Mouse (Mus musculus): ENCODE data around the gene Hspb11. TPM values are rescaled to one million over a fixed set of nuclear protein-coding genes. Genes with fewer than 3 reads are reported as not detected.

The Hspb11 gene
- polyA plus RNA-seq, 1 experiment from 2014 or later: 43.6 TPM

DNA sequence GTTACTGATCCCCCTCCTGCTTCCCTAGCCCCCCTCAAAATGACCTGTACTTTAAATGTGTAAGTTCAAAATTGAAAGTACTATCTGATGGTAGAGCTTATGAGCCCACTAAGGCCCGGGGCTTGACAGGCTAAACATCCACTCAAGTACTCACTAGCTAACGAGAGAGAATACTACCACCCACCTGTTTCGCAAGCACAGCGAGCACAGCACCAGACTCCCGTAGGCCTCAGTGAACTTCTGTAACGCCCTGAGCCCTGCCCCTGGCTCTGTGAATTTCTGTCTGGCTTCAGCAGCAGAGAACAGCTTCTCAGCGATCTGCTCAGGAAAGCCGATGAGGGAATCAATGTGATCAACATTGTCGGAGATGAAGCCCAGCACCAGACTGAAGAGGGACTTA, 6.3 kb upstream of the Hspb11 start:
- WGBS: 67% methylated on average over 9 of the region's 9 CpGs
- Histone ChIP-seq H3K9ac (ENCODE audit: low read length) (no peak overlapping the region), H3K4me1 (replicated peaks; ENCODE audit: control insufficient read depth, insufficient read depth, low read length) (peaks cover 38% of the 10 kb centered on the region), H3K27ac (ENCODE audit: low read length) (no peak overlapping the region), H3K9me3 (ENCODE audit: control insufficient read depth, low read length) (no peaks in the 10 kb centered on the region), H3K36me3 (ENCODE audit: control insufficient read depth, insufficient read depth, low read length) (peaks cover 6% of the 10 kb centered on the region), H3K4me3 (ENCODE audit: low read length) (no peak overlapping the region), H3K4me2 (ENCODE audit: low read depth, low read length) (no peak overlapping the region), H3K27me3 (ENCODE audit: control insufficient read depth, insufficient read depth, low read depth, low read length) (no peaks in the 10 kb centered on the region)
- ATAC-seq (ENCODE audit: low read depth): no peak

DNA sequence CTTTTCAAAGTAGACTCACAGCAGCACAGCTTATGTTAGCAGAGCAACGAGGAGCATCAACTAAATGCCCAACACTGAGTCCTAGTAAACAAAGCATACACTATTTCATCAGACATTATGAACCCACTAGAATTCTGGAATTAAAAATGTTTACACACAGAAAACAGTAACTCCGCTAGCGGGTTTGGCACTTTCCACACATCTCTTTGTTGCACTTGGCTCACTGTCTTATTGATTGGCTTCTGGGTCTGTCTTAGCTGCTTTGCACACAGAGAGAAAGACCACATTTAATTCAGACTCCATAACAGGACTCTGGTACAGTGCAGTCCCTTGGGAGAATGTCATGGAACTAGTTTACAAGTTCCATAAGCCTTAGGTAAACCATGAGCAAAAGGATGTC, 5.3 kb upstream of the Hspb11 start:
- WGBS: 73% methylated on average over 3 of the region's 3 CpGs
- no peak overlapping the region for H3K27ac ChIP-seq (ENCODE audit: low read length)
- no peak for ATAC-seq (ENCODE audit: low read depth)
- H3K4me1 ChIP-seq (replicated peaks; ENCODE audit: control insufficient read depth, insufficient read depth, low read length): peaks cover 42% of the 10 kb centered on the region
- peaks cover 1% of the 10 kb centered on the region; the same call in 1 of the 2 replicates for H3K36me3 ChIP-seq (ENCODE audit: control insufficient read depth, insufficient read depth, low read length)
- H3K4me3 ChIP-seq (ENCODE audit: low read length): no peak overlapping the region
- no peaks in the 10 kb centered on the region for H3K27me3 ChIP-seq (ENCODE audit: control insufficient read depth, insufficient read depth, low read depth, low read length)
- H3K9ac ChIP-seq (ENCODE audit: low read length): no peak overlapping the region
- no peaks in the 10 kb centered on the region for H3K9me3 ChIP-seq (ENCODE audit: control insufficient read depth, low read length)
- no peak overlapping the region for H3K4me2 ChIP-seq (ENCODE audit: low read depth, low read length)

- H3K9me3 ChIP-seq (ENCODE audit: control insufficient read depth, low read length): no peaks in the 10 kb centered on the region
- H3K4me2 ChIP-seq (ENCODE audit: low read depth, low read length): no peak overlapping the region
- H3K27me3 ChIP-seq (ENCODE audit: control insufficient read depth, insufficient read depth, low read depth, low read length): no peaks in the 10 kb centered on the region
- H3K27ac ChIP-seq (ENCODE audit: low read length): peak overlapping the region; percentile 6; the same call in 1 of the 2 replicates
- no peak for ATAC-seq (ENCODE audit: low read depth)
- 40% methylated on average over 2 of the region's 2 CpGs for WGBS
- peaks cover 45% of the 10 kb centered on the region for H3K4me1 ChIP-seq (replicated peaks; ENCODE audit: control insufficient read depth, insufficient read depth, low read length)
- no peak overlapping the region for H3K9ac ChIP-seq (ENCODE audit: low read length)
- no peaks in the 10 kb centered on the region for H3K36me3 ChIP-seq (ENCODE audit: control insufficient read depth, insufficient read depth, low read length)
- H3K4me3 ChIP-seq (ENCODE audit: low read length): no peak overlapping the region
Measured at GRCm38 (mm10) chr4:107249471-107249870, 3.9 kb upstream of the Hspb11 start.

- no peak for ATAC-seq (ENCODE audit: low read depth)
- 18% methylated on average over 4 of the region's 4 CpGs for WGBS
Measured at GRCm38 (mm10) chr4:107250494-107250893, 2.9 kb upstream of the Hspb11 start.

DNA sequence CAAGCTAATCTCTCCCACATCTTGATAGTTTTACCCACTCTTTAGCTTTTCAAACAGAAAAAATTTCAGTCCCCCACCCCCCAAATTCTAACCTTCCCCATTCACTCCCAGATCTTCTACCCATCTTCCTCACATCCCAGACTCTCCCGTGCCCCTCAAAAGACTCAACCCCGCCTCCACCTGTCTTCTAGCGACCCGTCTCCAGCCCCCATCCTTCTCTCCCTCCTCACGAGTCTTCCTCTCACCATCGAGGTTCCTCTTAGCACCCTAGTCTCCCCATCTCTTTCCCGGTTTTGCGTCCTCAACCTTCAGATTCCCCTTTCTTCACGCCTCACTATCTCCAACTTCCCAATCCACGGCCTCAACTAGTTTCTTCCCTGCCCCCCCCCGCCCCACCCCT, 871 bp upstream of the Hspb11 start:
- Histone ChIP-seq H3K4me2 (ENCODE audit: low read depth, low read length) (peak overlapping the region; percentile 87), H3K36me3 (ENCODE audit: control insufficient read depth, insufficient read depth, low read length) (no peaks in the 10 kb centered on the region), H3K4me1 (replicated peaks; ENCODE audit: control insufficient read depth, insufficient read depth, low read length) (peaks cover 28% of the 10 kb centered on the region), H3K27ac (ENCODE audit: low read length) (peak overlapping the region; percentile 85; the same call in 1 of the 2 replicates), H3K27me3 (ENCODE audit: control insufficient read depth, insufficient read depth, low read depth, low read length) (no peaks in the 10 kb centered on the region), H3K9ac (ENCODE audit: low read length) (peak overlapping the region; percentile 85), H3K9me3 (ENCODE audit: control insufficient read depth, low read length) (no peaks in the 10 kb centered on the region), H3K4me3 (ENCODE audit: low read length) (peak overlapping the region; percentile 85)
- WGBS: 0% methylated on average over 11 of the region's 11 CpGs
- ATAC-seq (ENCODE audit: low read depth): no peak

More at GRCm38 (mm10) chr4:107250494-107250893, 2.9 kb upstream of the Hspb11 start:
- Histone ChIP-seq H3K4me2 (ENCODE audit: low read depth, low read length) (no peak overlapping the region), H3K9me3 (ENCODE audit: control insufficient read depth, low read length) (no peaks in the 10 kb centered on the region), H3K36me3 (ENCODE audit: control insufficient read depth, insufficient read depth, low read length) (no peaks in the 10 kb centered on the region), H3K9ac (ENCODE audit: low read length) (no peak overlapping the region), H3K4me1 (replicated peaks; ENCODE audit: control insufficient read depth, insufficient read depth, low read length) (peaks cover 40% of the 10 kb centered on the region), H3K4me3 (ENCODE audit: low read length) (no peak overlapping the region), H3K27me3 (ENCODE audit: control insufficient read depth, insufficient read depth, low read depth, low read length) (no peaks in the 10 kb centered on the region), H3K27ac (ENCODE audit: low read length) (no peak overlapping the region)

DNA sequence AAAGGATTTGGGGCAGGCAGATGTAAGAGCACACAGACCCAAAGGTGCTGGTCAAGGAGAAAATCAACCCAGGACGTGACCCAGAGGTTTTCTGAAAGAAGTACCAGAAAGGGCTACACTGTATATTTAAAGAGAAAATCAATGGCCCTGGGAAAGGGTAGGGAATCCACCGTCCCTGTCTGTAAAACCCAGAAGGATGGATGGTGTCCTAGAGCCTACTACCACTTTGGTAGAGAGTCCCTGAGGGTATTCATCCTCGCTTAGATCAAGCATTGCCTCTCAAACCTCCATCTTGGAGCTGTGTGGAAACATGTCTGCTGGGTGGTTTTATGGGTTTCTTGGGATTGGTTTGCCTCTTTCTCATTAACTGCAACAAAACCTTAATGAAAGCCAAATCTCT, 1.0 kb downstream of the Hspb11 start:
- no peaks in the 10 kb centered on the region for H3K9me3 ChIP-seq (ENCODE audit: control insufficient read depth, low read length)
- peak overlapping the region; percentile 46; the same call in 1 of the 2 replicates for H3K27ac ChIP-seq (ENCODE audit: low read length)
- H3K36me3 ChIP-seq (ENCODE audit: control insufficient read depth, insufficient read depth, low read length): no peaks in the 10 kb centered on the region
- peak overlapping the region; percentile 91 for H3K9ac ChIP-seq (ENCODE audit: low read length)
- H3K4me1 ChIP-seq (replicated peaks; ENCODE audit: control insufficient read depth, insufficient read depth, low read length): peaks cover 23% of the 10 kb centered on the region
- H3K27me3 ChIP-seq (ENCODE audit: control insufficient read depth, insufficient read depth, low read depth, low read length): no peaks in the 10 kb centered on the region
- H3K4me2 ChIP-seq (ENCODE audit: low read depth, low read length): peak overlapping the region; percentile 73
- ATAC-seq (ENCODE audit: low read depth): no peak
- H3K4me3 ChIP-seq (ENCODE audit: low read length): peak overlapping the region; percentile 85
- WGBS: 17% methylated on average over 3 of the region's 3 CpGs

GRCm38 (mm10) chr4:107260001-107260400, 6.6 kb downstream of the Hspb11 start:
- Histone ChIP-seq H3K27me3 (ENCODE audit: control insufficient read depth, insufficient read depth, low read depth, low read length) (no peaks in the 10 kb centered on the region), H3K9me3 (ENCODE audit: control insufficient read depth, low read length) (peaks cover 3% of the 10 kb centered on the region; the same call in 1 of the 2 replicates), H3K4me1 (replicated peaks; ENCODE audit: control insufficient read depth, insufficient read depth, low read length) (no peaks in the 10 kb centered on the region), H3K4me2 (ENCODE audit: low read depth, low read length) (no peak overlapping the region), H3K9ac (ENCODE audit: low read length) (no peak overlapping the region), H3K36me3 (ENCODE audit: control insufficient read depth, insufficient read depth, low read length) (peaks cover 3% of the 10 kb centered on the region), H3K27ac (ENCODE audit: low read length) (no peak overlapping the region), H3K4me3 (ENCODE audit: low read length) (no peak overlapping the region)
- WGBS: 34% methylated on average over 4 of the region's 4 CpGs
- ATAC-seq (ENCODE audit: low read depth): no peak

DNA sequence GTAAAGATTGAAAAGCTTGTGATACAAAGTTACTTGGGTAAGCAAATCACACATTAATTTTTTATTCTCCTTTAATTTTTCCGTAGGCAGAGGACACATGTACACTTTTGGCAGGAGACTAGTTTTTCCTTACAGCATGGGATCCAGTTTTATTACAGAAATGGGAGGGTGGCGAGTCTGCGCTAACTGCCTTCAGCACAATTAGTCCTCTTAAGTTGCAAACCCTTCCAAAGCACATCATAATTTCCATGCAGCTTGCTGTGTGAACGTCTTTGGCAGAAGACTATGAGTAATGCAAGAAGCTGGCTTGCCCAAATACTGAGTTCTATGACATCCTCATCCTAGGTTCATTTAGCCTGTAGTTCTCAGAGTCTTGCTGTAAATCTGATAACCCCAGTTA, 20.3 kb downstream of the Hspb11 start:
- no peaks in the 10 kb centered on the region for H3K27me3 ChIP-seq (ENCODE audit: control insufficient read depth, insufficient read depth, low read depth, low read length)
- no peak overlapping the region for H3K9ac ChIP-seq (ENCODE audit: low read length)
- no peak overlapping the region for H3K4me3 ChIP-seq (ENCODE audit: low read length)
- no peaks in the 10 kb centered on the region for H3K9me3 ChIP-seq (ENCODE audit: control insufficient read depth, low read length)
- no peaks in the 10 kb centered on the region for H3K36me3 ChIP-seq (ENCODE audit: control insufficient read depth, insufficient read depth, low read length)
- 66% methylated on average over 4 of the region's 4 CpGs for WGBS
- no peak overlapping the region for H3K4me2 ChIP-seq (ENCODE audit: low read depth, low read length)
- H3K27ac ChIP-seq (ENCODE audit: low read length): no peak overlapping the region
- H3K4me1 ChIP-seq (replicated peaks; ENCODE audit: control insufficient read depth, insufficient read depth, low read length): no peaks in the 10 kb centered on the region
- no peak for ATAC-seq (ENCODE audit: low read depth)

GRCm38 (mm10) chr4:107274511-107274910, 21.1 kb downstream of the Hspb11 start:
- Histone ChIP-seq H3K4me3 (ENCODE audit: low read length) (no peak overlapping the region), H3K4me2 (ENCODE audit: low read depth, low read length) (no peak overlapping the region), H3K9me3 (ENCODE audit: control insufficient read depth, low read length) (no peaks in the 10 kb centered on the region), H3K36me3 (ENCODE audit: control insufficient read depth, insufficient read depth, low read length) (no peaks in the 10 kb centered on the region), H3K4me1 (replicated peaks; ENCODE audit: control insufficient read depth, insufficient read depth, low read length) (no peaks in the 10 kb centered on the region), H3K27ac (ENCODE audit: low read length) (no peak overlapping the region), H3K9ac (ENCODE audit: low read length) (no peak overlapping the region), H3K27me3 (ENCODE audit: control insufficient read depth, insufficient read depth, low read depth, low read length) (no peaks in the 10 kb centered on the region)
- no peak for ATAC-seq (ENCODE audit: low read depth)
- 67% methylated on average over 5 of the region's 5 CpGs for WGBS

GRCm38 (mm10) chr4:107278188-107278707, 24.9 kb downstream of the Hspb11 start:
- Histone ChIP-seq H3K9me3 (ENCODE audit: control insufficient read depth, low read length) (no peaks in the 10 kb centered on the region), H3K4me1 (replicated peaks; ENCODE audit: control insufficient read depth, insufficient read depth, low read length) (no peaks in the 10 kb centered on the region), H3K27ac (ENCODE audit: low read length) (no peak overlapping the region), H3K9ac (ENCODE audit: low read length) (no peak overlapping the region), H3K4me3 (ENCODE audit: low read length) (no peak overlapping the region), H3K4me2 (ENCODE audit: low read depth, low read length) (no peak overlapping the region), H3K27me3 (ENCODE audit: control insufficient read depth, insufficient read depth, low read depth, low read length) (no peaks in the 10 kb centered on the region), H3K36me3 (ENCODE audit: control insufficient read depth, insufficient read depth, low read length) (peaks cover 4% of the 10 kb centered on the region; the same call in 1 of the 2 replicates)
- ATAC-seq (ENCODE audit: low read depth): no peak
- 26% methylated on average over 8 of the region's 8 CpGs for WGBS

Measured in lung, embryonic 16.5 days (tissue).